In the genomic region with DNA sequence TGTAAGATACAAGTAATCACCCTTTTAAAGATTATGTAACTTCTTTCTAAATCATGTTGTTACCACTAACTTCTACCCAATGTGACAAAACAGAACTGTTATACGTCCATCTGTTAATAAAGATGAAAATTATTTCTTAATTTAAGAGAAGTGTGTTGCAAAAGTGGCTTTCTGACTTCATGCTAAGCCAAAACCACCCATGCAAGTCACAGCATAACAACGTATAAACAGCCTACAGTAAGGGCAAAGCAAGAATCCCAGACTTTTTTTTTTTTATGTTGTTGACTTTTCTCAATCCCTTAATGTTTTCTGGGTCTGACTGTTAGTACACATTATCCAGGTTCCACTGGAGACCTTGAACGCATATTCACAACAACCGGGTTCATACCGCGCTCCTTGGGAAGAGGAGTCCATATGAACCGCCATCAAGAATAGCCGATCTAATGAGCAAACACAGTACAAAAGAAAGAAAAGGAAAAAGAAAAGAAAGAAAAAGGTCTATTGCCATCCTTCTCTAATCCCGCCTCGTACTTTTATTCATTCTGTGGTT, we compare ENCODE assay signal across 9 mouse cellular contexts. TPM values are rescaled to one million over a fixed set of nuclear protein-coding genes. Genes with fewer than 3 reads are reported as not detected.
A peak's percentile ranks its signal among the peaks of the same experiment; 100 is the strongest.
DNase-seq lines count a peak whose midpoint lies in the region; ATAC-seq and TF ChIP-seq lines count a peak whose summit lies in the region.
"Had no signal": no experiment of that assay in that cellular context is flagged by ENCODE, and none has a peak within 500 bp of the region (broad histone marks: within the 10 kb centered on the region; RNA-seq: fewer than 3 reads in every experiment).

No protein-coding gene starts in this region.

- H3K4me2 ChIP-seq in kidney, postnatal 0 days (ENCODE audit: low read length): peak overlapping the region; percentile 65
- H3K4me2 ChIP-seq in hindbrain, embryonic 13.5 days: peak overlapping the region; percentile 64
- H3K4me2 ChIP-seq in midbrain, embryonic 15.5 days: peak overlapping the region; percentile 54

- H3K9me3 ChIP-seq in kidney, postnatal 0 days (replicated peaks; ENCODE audit: low read length): no peaks in the 10 kb centered on the region
- H3K9me3 ChIP-seq in hindbrain, embryonic 13.5 days: no peaks in the 10 kb centered on the region
- no peaks in the 10 kb centered on the region for H3K9me3 ChIP-seq in midbrain, embryonic 15.5 days

- ATAC-seq in kidney, postnatal 0 days (replicated peaks; ENCODE audit: low FRiP score, low read depth): no peak
- no peak for ATAC-seq in hindbrain, embryonic 13.5 days (ENCODE audit: low FRiP score)
- ATAC-seq in midbrain, embryonic 15.5 days (replicated peaks): no peak

- H3K9ac ChIP-seq in kidney, postnatal 0 days (ENCODE audit: low read depth, low read length): peak overlapping the region; percentile 79; the same call in 1 of the 2 replicates
- H3K9ac ChIP-seq in hindbrain, embryonic 13.5 days: peak overlapping the region; percentile 80
- peak overlapping the region; percentile 33; the same call in 1 of the 2 replicates for H3K9ac ChIP-seq in midbrain, embryonic 15.5 days

- peak overlapping the region; percentile 53 for H3K4me3 ChIP-seq in kidney, postnatal 0 days (replicated peaks; ENCODE audit: low read depth, low read length)
- H3K4me3 ChIP-seq in hindbrain, embryonic 13.5 days: peak overlapping the region; percentile 67
- H3K4me3 ChIP-seq in midbrain, embryonic 15.5 days: peak overlapping the region; percentile 90

- no peaks in the 10 kb centered on the region for H3K4me1 ChIP-seq in kidney, postnatal 0 days (replicated peaks; ENCODE audit: insufficient read depth, low read length)
- peaks cover 7% of the 10 kb centered on the region for H3K4me1 ChIP-seq in hindbrain, embryonic 13.5 days (replicated peaks)
- peaks cover 3% of the 10 kb centered on the region for H3K4me1 ChIP-seq in midbrain, embryonic 15.5 days

- no peaks in the 10 kb centered on the region for H3K36me3 ChIP-seq in kidney, postnatal 0 days (ENCODE audit: insufficient read depth, low read length)
- no peaks in the 10 kb centered on the region for H3K36me3 ChIP-seq in hindbrain, embryonic 13.5 days
- H3K36me3 ChIP-seq in midbrain, embryonic 15.5 days (replicated peaks): no peaks in the 10 kb centered on the region

- H3K27me3 ChIP-seq in kidney, postnatal 0 days (ENCODE audit: insufficient read depth, low read length): no peaks in the 10 kb centered on the region
- H3K27me3 ChIP-seq in hindbrain, embryonic 13.5 days: no peaks in the 10 kb centered on the region
- H3K27me3 ChIP-seq in midbrain, embryonic 15.5 days (replicated peaks): no peaks in the 10 kb centered on the region

- no peak for TF ChIP-seq CTCF in kidney, postnatal 0 days (IDR thresholded peaks at IDR 0.05; ENCODE audit: low read depth)

- H3K27ac ChIP-seq in kidney, postnatal 0 days: peak overlapping the region; percentile 38
- H3K27ac ChIP-seq in hindbrain, embryonic 13.5 days: no peak overlapping the region
- no peak overlapping the region for H3K27ac ChIP-seq in midbrain, embryonic 15.5 days

- no peak for DNase-seq in kidney, postnatal 0 days (ENCODE audit: low spot score)
- DNase-seq in kidney, postnatal 25 days: no peak
- peak; percentile 15 for DNase-seq in c-Kit-positive CD71-positive TER-119-negative erythroid progenitor cells, embryonic 14.5 days (ENCODE audit: low read depth)
- DNase-seq in urinary bladder, postnatal 14 days (ENCODE audit: low spot score): no peak
- no peak for DNase-seq in adrenal gland, postnatal 14 days
- DNase-seq in layer of hippocampus, postnatal 36 days: no peak

- 12% methylated on average over 10 of the region's 10 CpGs for WGBS in kidney, postnatal 0 days
- WGBS in hindbrain, embryonic 13.5 days: 14% methylated on average over 10 of the region's 10 CpGs
- 10% methylated on average over 10 of the region's 10 CpGs for WGBS in midbrain, embryonic 15.5 days

RNA-seq across cellular contexts. Expression of gene Napepld, which starts 0.8 kb away (rescaled TPM):
- 5.4 and 5.6 TPM in 2 replicates for polyA plus RNA-seq in kidney, postnatal 0 days (2015; fragmentation: Nextera tagmentation; extraction: Ambion mirVana)
- polyA plus RNA-seq in hindbrain, embryonic 13.5 days (2015; fragmentation: Nextera tagmentation; extraction: Ambion mirVana): 2.1 TPM in 2 replicates
- polyA plus RNA-seq in midbrain, embryonic 15.5 days (2015; fragmentation: Nextera tagmentation; extraction: Ambion mirVana): 2.5 and 2.8 TPM in 2 replicates
- 16.9 and 17.4 TPM in 2 replicates for total RNA-seq in adrenal gland, postnatal 14 days (2021)
- 10 to 100 TPM; 28.7 to 36.1 TPM for total RNA-seq in layer of hippocampus, postnatal 36 days (2021)

RNA-seq across cellular contexts. Expression of gene Pmpcb, which starts 36.6 kb away (rescaled TPM):
- 101 and 107 TPM in 2 replicates for polyA plus RNA-seq in kidney, postnatal 0 days (2015; fragmentation: Nextera tagmentation; extraction: Ambion mirVana)
- 79.5 and 81.3 TPM in 2 replicates for polyA plus RNA-seq in hindbrain, embryonic 13.5 days (2015; fragmentation: Nextera tagmentation; extraction: Ambion mirVana)
- polyA plus RNA-seq in midbrain, embryonic 15.5 days (2015; fragmentation: Nextera tagmentation; extraction: Ambion mirVana): 71.7 and 76.9 TPM in 2 replicates
- 249 and 263 TPM in 2 replicates for total RNA-seq in adrenal gland, postnatal 14 days (2021)
- 10 to 100 TPM; 72.3 to 78.0 TPM for total RNA-seq in layer of hippocampus, postnatal 36 days (2021)

RNA-seq across cellular contexts. Expression of gene Armc10, which starts 54.7 kb away (rescaled TPM):
- 43.7 and 44.2 TPM in 2 replicates for polyA plus RNA-seq in kidney, postnatal 0 days (2015; fragmentation: Nextera tagmentation; extraction: Ambion mirVana)
- polyA plus RNA-seq in hindbrain, embryonic 13.5 days (2015; fragmentation: Nextera tagmentation; extraction: Ambion mirVana): 63.1 and 68.4 TPM in 2 replicates
- 58.3 and 60.2 TPM in 2 replicates for polyA plus RNA-seq in midbrain, embryonic 15.5 days (2015; fragmentation: Nextera tagmentation; extraction: Ambion mirVana)
- 15.0 and 19.8 TPM in 2 replicates for total RNA-seq in adrenal gland, postnatal 14 days (2021)
- 10 to 100 TPM; 20.8 to 24.0 TPM for total RNA-seq in layer of hippocampus, postnatal 36 days (2021)

RNA-seq across cellular contexts. Expression of gene Fbxl13, which starts 54.9 kb away (rescaled TPM):
- 0.32 and 0.46 TPM in 2 replicates for polyA plus RNA-seq in kidney, postnatal 0 days (2015; fragmentation: Nextera tagmentation; extraction: Ambion mirVana)
- polyA plus RNA-seq in hindbrain, embryonic 13.5 days (2015; fragmentation: Nextera tagmentation; extraction: Ambion mirVana): 0.31 and 0.58 TPM in 2 replicates
- 0.27 and 0.39 TPM in 2 replicates for polyA plus RNA-seq in midbrain, embryonic 15.5 days (2015; fragmentation: Nextera tagmentation; extraction: Ambion mirVana)
- 0.11 TPM in 1 of 2 replicates, not detected in the other for total RNA-seq in adrenal gland, postnatal 14 days (2021)
- total RNA-seq in layer of hippocampus, postnatal 36 days (2021): under 1 TPM in 1 of 2 experiments, not detected in 1; 0.28 TPM
- polyA plus RNA-seq: liver, adult 2 months had no signal
